Mouse (Mus musculus) olfactory bulb, adult 2 months (tissue): ENCODE measurements around the gene Rslcan18. TPM values are rescaled to one million over a fixed set of nuclear protein-coding genes. Genes with fewer than 3 reads are reported as not detected.
"Not testable (repeated sequence)": the region's sequence is repeated elsewhere in the genome, so short reads cannot be mapped to it uniquely, and the experiment has no call there.

Source experiments
- H3K27ac ChIP-seq: fragments of 200-500 bp; 2 replicates; pipeline ENCODE4 v1.5.1; 2012; ENCODE audit warnings: low read depth, low read length; ENCODE audit not compliant: insufficient read depth
- H3K4me1 ChIP-seq: fragments of 200-500 bp; 2 replicates; pipeline ENCODE4 v1.6.1; 2012; ENCODE audit warnings: low read length; ENCODE audit not compliant: control insufficient read depth, insufficient read depth
- H3K4me3 ChIP-seq: fragments of 200-500 bp; 2 replicates; pipeline ENCODE4 v1.5.1; 2012; ENCODE audit warnings: mild to moderate bottlenecking, low read depth, low read length, moderate library complexity; ENCODE audit not compliant: insufficient read depth
- CTCF ChIP-seq: fragments of 200-500 bp; IDR thresholded peaks from 2 replicates; pipeline ENCODE4 v1.5.1; 2012; ENCODE audit warnings: low read depth, mild to moderate bottlenecking, low read length, moderate library complexity; ENCODE audit not compliant: insufficient read depth
- POLR2A ChIP-seq: fragments of 200-500 bp; IDR thresholded peaks from 2 replicates; pipeline ENCODE4 v1.6.1; 2012; ENCODE audit warnings: mild to moderate bottlenecking, low read depth, low read length, moderate library complexity; ENCODE audit not compliant: insufficient read depth
- WGBS: fragments of 180-500 bp; shearing (Covaris S2); methylation state at CpG from one replicate; pipeline ENCODE4 v1.1.7; 2018; 5-methylcytosine and 5-hydroxymethylcytosine counted together
- polyA plus RNA-seq: library from polyadenylated mRNA; stranded (reverse); fragments of >200 nt; gene quantifications from 2 replicates; pipeline ENCODE4 v1.2.4, GENCODE M21; 2012; ENCODE audit warnings: low replicate concordance; ENCODE audit not compliant: missing spikeins, insufficient read depth, insufficient read length

The Rslcan18 gene
- polyA plus RNA-seq: not detected in 2 replicates

DNA sequence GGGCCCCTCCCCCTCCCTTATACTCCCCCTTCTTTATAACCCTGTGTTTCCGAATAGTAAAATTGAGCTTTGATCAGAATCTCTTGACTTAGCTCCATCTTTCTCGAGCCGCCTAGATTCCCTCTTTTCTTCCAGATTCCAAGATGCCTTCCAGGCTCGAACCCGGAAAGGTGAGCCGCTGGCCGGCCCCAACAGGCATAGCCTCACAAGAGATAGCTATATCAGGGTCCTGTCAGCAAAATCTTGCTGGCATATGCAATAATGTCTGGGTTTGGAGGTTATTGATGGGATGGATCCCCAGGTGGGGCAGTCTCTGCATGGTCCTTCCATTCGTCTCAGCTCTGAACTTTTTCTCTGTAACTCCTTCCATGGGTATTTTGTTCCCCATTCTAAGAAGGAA, at the start of gene Rslcan18:
Gene Rslcan18 (minus strand): TSS at position 101 of the 400 bp plus-strand sequence.
- H3K4me3 ChIP-seq, H3K4me1 ChIP-seq, H3K27ac ChIP-seq: not testable (repeated sequence)
- 94% methylated on average over 8 of the region's 8 CpGs for WGBS

DNA sequence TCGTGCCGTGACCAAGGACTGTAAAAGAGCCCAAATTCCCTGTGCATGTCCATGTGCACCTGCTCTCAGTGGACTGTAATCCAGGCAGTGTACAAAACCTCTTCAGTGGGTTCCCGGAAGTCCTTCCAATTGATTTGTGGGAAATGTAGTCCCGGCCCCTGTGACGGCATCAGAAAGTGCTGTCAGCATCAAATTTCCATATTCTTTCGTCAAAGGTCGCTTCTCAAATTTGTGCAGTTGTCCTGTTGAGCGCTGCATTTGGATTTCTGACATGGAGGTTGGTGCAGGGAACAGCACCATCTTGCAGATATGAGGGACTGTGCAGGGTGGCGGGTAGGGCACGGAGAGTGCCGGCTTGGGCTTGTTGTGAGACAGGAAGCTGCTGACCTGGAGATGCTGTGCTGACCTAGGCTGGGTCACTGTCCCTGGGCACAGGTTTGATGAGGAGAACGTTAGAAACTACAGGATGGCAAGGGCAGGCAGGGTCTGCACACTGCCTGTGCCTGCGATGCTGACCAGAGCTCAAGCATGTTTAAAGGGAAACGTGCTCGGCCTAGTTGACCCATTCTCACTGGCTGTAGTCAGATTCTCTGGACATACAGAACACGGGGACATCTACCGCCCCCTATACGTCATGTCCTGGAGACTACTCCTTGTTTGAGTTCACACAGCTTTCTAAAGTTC, 12.1 kb upstream of the Rslcan18 start:
- under 1% methylated on average over 18 of the region's 18 CpGs for WGBS
- TF ChIP-seq CTCF (no peak), POLR2A (0 out of 2 replicates have a peak, but pooled peaks have one; percentile 21)
- H3K4me3 ChIP-seq: peak overlapping the region; percentile 69

DNA sequence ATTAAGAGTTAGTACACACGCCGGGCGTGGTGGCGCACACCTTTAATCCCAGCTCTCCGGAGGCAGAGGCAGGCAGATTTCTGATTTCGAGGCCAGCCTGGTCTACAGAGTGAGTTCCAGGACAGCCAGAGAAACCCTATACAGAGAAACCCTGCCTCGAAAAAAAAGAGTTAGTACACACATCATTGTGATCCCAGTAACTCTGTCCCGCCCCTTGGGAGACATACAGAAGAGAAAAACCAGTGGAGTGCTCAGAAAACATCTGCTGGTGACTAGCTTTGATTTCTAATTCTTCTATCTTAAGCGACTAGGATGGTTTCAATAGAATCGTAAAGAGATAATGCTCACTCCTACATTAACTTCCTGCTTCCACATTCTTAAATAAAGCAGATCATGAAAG, 11.4 kb upstream of the Rslcan18 start:
- H3K4me3 ChIP-seq, H3K4me1 ChIP-seq, H3K27ac ChIP-seq: not testable (repeated sequence)
- 71% methylated on average over 10 of the region's 10 CpGs for WGBS

More for the DNA sequence above, 12.1 kb upstream of the Rslcan18 start:
- peak overlapping the region; percentile 1; the same call in 1 of the 2 replicates for H3K27ac ChIP-seq
- no peaks in the 10 kb centered on the region for H3K4me1 ChIP-seq

DNA sequence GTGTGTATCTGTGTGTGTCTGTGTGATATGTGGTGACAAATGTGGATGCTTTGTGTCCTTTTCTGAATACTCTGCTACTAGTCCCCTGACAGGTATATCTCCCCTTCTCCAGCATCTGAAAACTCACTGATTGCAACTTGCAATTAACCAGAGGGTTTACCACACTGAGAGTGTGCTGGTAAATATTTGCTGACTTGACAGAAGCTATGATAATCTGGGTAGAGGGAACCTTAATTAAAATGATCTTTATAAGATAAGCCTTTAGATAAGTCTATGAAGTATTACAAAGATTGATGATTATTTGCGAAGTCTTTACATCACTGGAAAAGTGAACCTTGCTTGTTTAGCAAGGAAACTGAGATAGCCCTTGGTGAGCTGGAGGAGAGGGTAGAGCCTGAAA, 8.4 kb upstream of the Rslcan18 start:
- Histone ChIP-seq H3K4me3 (no peak overlapping the region), H3K27ac (no peak overlapping the region), H3K4me1 (no peaks in the 10 kb centered on the region)
- 93% methylated on average over 1 of the region's 1 CpGs for WGBS
- TF ChIP-seq CTCF (no peak), POLR2A (no peak)

DNA sequence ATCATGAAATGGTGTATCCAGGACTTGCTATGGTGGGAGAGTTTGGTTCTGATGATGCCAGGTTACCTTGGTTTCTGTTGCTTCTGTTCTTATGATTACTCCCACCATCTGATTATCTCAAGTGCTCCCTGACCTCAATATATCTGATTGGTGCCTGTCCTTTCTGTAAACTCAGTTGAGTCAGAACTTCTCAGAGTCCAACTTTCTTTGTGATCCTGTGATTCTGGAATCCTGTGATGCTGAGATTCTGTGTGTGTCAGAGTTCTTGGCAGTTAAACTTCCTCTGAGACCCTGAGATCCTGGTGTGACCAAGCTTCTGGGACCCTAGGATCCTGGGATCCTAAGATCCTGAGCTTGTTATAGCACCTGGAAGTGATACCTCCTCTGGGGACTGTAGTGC, 5.3 kb upstream of the Rslcan18 start, which contains the start of gene Zfp759:
Gene Zfp759 (plus strand): TSS at position 301 of the 400 bp plus-strand sequence.
- H3K4me1 ChIP-seq, H3K27ac ChIP-seq, H3K4me3 ChIP-seq: not testable (repeated sequence)

DNA sequence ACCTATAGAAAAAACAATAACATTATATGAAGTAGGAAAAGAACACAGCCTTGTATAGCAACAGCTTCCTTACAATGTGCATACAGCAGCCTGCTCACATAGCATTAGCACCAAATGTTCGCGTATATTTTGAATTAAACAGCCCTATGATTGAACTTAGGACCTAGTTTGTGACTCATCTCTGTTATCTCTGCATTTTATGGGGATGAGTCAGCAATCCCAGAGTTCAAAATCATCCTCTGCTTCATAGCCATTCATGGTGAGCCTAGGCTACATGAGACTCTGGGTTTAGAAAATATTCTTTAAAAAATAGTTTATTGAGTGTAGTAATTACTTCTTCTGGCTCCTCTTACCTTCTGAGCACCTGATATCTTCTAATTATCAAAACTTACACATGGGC, 2.8 kb downstream of the Rslcan18 start:
- WGBS: 91% methylated on average over 2 of the region's 2 CpGs
- Histone ChIP-seq H3K4me1 (no peaks in the 10 kb centered on the region; the same call in 1 of the 2 replicates), H3K4me3 (no peak overlapping the region), H3K27ac (no peak overlapping the region)
- TF ChIP-seq CTCF: no peak
- no peak for TF ChIP-seq POLR2A

DNA sequence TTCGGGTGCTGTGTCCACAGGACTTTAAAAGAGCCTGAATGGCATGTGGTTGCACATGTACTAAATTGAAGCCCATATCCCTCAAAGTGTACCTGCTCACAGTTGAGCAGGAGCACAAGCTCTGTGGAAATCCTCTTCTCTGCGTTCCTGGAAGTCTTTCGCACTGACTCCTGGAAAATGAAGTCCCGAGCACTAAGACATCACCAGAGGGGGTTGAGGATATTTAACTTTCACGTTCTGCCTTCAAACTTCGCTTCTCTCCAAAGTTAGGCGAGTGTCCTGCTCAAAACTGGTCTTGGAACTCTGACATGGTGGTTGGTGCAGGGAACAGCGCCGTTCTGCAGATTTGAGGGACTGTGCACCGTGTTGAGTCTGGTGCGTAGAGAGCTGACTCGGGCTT, 4.0 kb downstream of the Rslcan18 start:
- 79% methylated on average over 12 of the region's 12 CpGs for WGBS
- Histone ChIP-seq H3K4me1 (no peaks in the 10 kb centered on the region; the same call in 1 of the 2 replicates), H3K4me3 (no peak overlapping the region), H3K27ac (no peak overlapping the region)
- TF ChIP-seq POLR2A: no peak

DNA sequence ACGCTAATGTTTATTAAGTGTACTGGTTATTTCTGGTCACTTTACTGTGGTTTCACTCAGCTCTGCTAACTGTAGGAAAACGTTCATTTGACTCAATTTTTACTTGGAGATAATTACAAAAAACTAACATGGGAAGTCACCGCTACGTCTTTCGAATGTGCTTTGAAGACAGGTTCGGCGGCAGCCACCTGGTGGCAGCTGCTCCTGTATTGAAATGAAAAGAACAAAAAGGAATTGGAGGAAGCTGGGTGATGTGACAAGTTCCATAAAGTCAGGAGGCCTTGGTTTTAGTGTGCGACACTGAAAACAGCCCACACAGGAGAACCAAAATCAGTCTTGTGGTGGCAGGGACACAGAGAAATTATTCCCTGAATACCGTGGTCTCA, 7.2 kb downstream of the Rslcan18 start:
- Histone ChIP-seq H3K4me1 (no peaks in the 10 kb centered on the region; the same call in 1 of the 2 replicates), H3K27ac (peak overlapping the region; percentile 5; the same call in 1 of the 2 replicates), H3K4me3 (peak overlapping the region; percentile 32)
- 2% methylated on average over 9 of the region's 9 CpGs for WGBS
- TF ChIP-seq POLR2A (no peak), CTCF (peak; percentile 32; the same call in 1 of the 2 replicates)

DNA sequence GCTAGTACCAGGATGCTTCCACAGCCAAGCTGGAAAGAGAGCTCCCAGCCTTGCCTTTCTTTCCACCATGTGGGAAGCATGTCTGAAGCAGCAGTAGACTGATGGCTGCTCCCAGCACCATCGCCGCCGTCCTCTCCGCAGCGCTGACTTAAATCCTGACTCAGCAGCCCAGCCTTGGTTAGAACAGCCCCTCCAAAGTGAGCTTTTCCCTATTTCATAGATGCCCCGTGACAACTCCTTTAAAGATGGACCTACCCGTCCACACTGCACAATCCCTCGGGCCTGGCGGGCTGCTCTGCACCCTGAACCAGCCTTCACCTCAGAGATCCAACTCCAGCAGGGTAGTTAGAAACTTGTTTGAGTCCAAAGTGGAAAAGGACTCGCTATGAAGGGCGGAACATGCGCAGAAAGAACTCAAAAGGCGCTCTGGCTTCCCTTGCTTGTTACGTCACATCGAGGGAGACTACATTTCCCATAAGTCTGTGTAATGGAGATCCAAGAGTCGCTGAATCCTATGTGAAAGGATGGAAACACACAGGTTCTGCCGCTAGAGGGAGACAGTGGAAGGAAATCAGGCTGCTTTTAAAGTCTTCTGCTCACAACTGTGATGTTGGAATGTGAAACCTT, 7.8 kb downstream of the Rslcan18 start, which contains the start of gene Gm28557:
Gene Gm28557 (minus strand): TSS at position 411 of the 627 bp plus-strand sequence.
- under 1% methylated on average over 17 of the region's 17 CpGs for WGBS
- Histone ChIP-seq H3K4me1 (no peaks in the 10 kb centered on the region; the same call in 1 of the 2 replicates), H3K4me3 (peak within 1 kb of the TSS; percentile 98), H3K27ac (peak within 1 kb of the TSS; percentile 87)
- TF ChIP-seq POLR2A (0 out of 2 replicates have a peak, but pooled peaks have one; percentile 23), CTCF (no peak)
